Mouse (Mus musculus) megakaryocyte, embryonic 14.5 days (primary cell): ENCODE data around the gene Kdelc1. TPM values are rescaled to one million over a fixed set of nuclear protein-coding genes. Genes with fewer than 3 reads are reported as not detected.

Experiments
- H3K27me3 ChIP-seq: replicated peaks from 2 replicates; pipeline ENCODE3; 2012; ENCODE audit warnings: inconsistent platforms
- H3K36me3 ChIP-seq: replicated peaks from 2 replicates; pipeline ENCODE3; 2012; ENCODE audit warnings: low read length, inconsistent platforms, mixed read lengths
- H3K4me1 ChIP-seq: 2 replicates; pipeline ENCODE4 v1.6.1; 2012; ENCODE audit warnings: inconsistent platforms
- H3K4me3 ChIP-seq: replicated peaks from 2 replicates; pipeline ENCODE3; 2012; ENCODE audit warnings: moderate library complexity, mild to moderate bottlenecking, inconsistent platforms
- H3K9me3 ChIP-seq: 2 replicates; pipeline ENCODE4 v1.6.1; 2012; ENCODE audit warnings: inconsistent platforms
- FLI1 ChIP-seq: IDR thresholded peaks from 2 replicates; pipeline ENCODE4 v1.6.1; 2012; ENCODE audit warnings: low read length, inconsistent platforms, mixed read lengths
- GATA1 ChIP-seq: IDR thresholded peaks from 3 replicates; pipeline ENCODE4 v1.6.1; 2012; ENCODE audit warnings: mixed read lengths, low read length, inconsistent platforms, borderline replicate concordance
- polyA plus RNA-seq: library from polyadenylated mRNA; stranded (reverse); fragments of >175 nt; gene quantifications from 2 replicates; pipeline ENCODE4 v1.2.3, GENCODE M21; 2012; ENCODE audit warnings: low replicate concordance; ENCODE audit not compliant: insufficient read depth

Gene Kdelc1
- polyA plus RNA-seq, 1 experiment: 5.1 TPM

- Histone ChIP-seq H3K4me1 (peaks cover 3% of the 10 kb centered on the region; the same call in 1 of the 2 replicates), H3K9me3 (no peaks in the 10 kb centered on the region), H3K36me3 (no peaks in the 10 kb centered on the region), H3K4me3 (no peak overlapping the region), H3K27me3 (no peaks in the 10 kb centered on the region)
- TF ChIP-seq FLI1 (no peak), GATA1 (no peak)
Measured at GRCm38 (mm10) chr1:44064625-44065024, 54.0 kb downstream of the Kdelc1 start.

GRCm38 (mm10) chr1:44063439-44063838 lies 55.2 kb downstream of the Kdelc1 start:
- Histone ChIP-seq H3K27me3 (no peaks in the 10 kb centered on the region), H3K4me1 (peaks cover 3% of the 10 kb centered on the region; the same call in 1 of the 2 replicates), H3K9me3 (no peaks in the 10 kb centered on the region), H3K4me3 (no peak overlapping the region), H3K36me3 (no peaks in the 10 kb centered on the region)
- TF ChIP-seq FLI1 (no peak), GATA1 (no peak)

GRCm38 (mm10) chr1:44061836-44062235 lies 56.8 kb downstream of the Kdelc1 start, which contains the start of gene Gm8251:
Gene Gm8251 (minus strand): TSS chr1:44061936.
- Histone ChIP-seq H3K9me3 (no peaks in the 10 kb centered on the region), H3K36me3 (no peaks in the 10 kb centered on the region), H3K27me3 (no peaks in the 10 kb centered on the region), H3K4me3 (no peak within 1 kb of the TSS), H3K4me1 (peaks cover 3% of the 10 kb centered on the region; the same call in 1 of the 2 replicates)
- TF ChIP-seq FLI1 (no peak), GATA1 (no peak)

GRCm38 (mm10) chr1:44057805-44058204 lies 60.8 kb downstream of the Kdelc1 start:
- H3K9me3 ChIP-seq: no peaks in the 10 kb centered on the region
- no peaks in the 10 kb centered on the region for H3K36me3 ChIP-seq
- no peak overlapping the region for H3K4me3 ChIP-seq
- peaks cover 3% of the 10 kb centered on the region; the same call in 1 of the 2 replicates for H3K4me1 ChIP-seq
- H3K27me3 ChIP-seq: no peaks in the 10 kb centered on the region
- no peak for TF ChIP-seq GATA1
- no peak for TF ChIP-seq FLI1

Other genes starting within 250 kb of the Kdelc1 start
- 2.4 and 4.2 TPM in 2 replicates for gene Tpp2, start 185.2 kb downstream of the Kdelc1 start, polyA plus RNA-seq
- not detected in 2 replicates for gene Mettl21c, start 98.8 kb downstream of the Kdelc1 start, polyA plus RNA-seq
- gene Gm8251, start 56.9 kb downstream of the Kdelc1 start, polyA plus RNA-seq: not detected in 2 replicates
- gene Tex30, start 16.4 kb downstream of the Kdelc1 start, polyA plus RNA-seq: 1.4 and 3.0 TPM in 2 replicates
- 5.2 TPM in 1 of 2 replicates, not detected in the other for gene Bivm, start 149 bp upstream of the Kdelc1 start, polyA plus RNA-seq
- 1.7 TPM in 1 of 2 replicates, not detected in the other for gene Ercc5, start 28.9 kb upstream of the Kdelc1 start, polyA plus RNA-seq
- gene Mettl21e, start 100.2 kb upstream of the Kdelc1 start, polyA plus RNA-seq: not detected in 2 replicates